In genomic region chr10:21678811-21679451, GRCm38 (mm10) we compare ENCODE assay signal across 10 mouse cellular contexts.
A peak's percentile ranks its signal among the peaks of the same experiment; 100 is the strongest.
DNase-seq lines count a peak whose midpoint lies in the region; ATAC-seq lines count a peak whose summit lies in the region.
"Had no signal": no experiment of that assay in that cellular context is flagged by ENCODE, and none has a peak within 500 bp of the region (broad histone marks: within the 10 kb centered on the region; RNA-seq: fewer than 3 reads in every experiment).

No protein-coding gene starts in this region.

- peak; percentile 16 for DNase-seq in ZHBTc4 (ENCODE audit: low read depth, low spot score)
- DNase-seq in adrenal gland, adult 2 months = peak; percentile 93
- peak; percentile 61 to 70 for DNase-seq in kidney, postnatal 36 days
- no peak for DNase-seq in urinary bladder, postnatal 25 days (ENCODE audit: low spot score)

- 0 out of 2 replicates have a peak, but pooled peaks cover 4% of the 10 kb centered on the region for H3K4me1 ChIP-seq in heart, embryonic 16.5 days (ENCODE audit: control insufficient read depth, insufficient read depth, low read length)
- H3K4me1 ChIP-seq: stomach, embryonic 15.5 days had no signal

- H3K9ac ChIP-seq in heart, embryonic 16.5 days (ENCODE audit: low read length) = no peak overlapping the region
- H3K9ac ChIP-seq: embryonic facial prominence, embryonic 12.5 days; stomach, embryonic 15.5 days had no signal

- no peaks in the 10 kb centered on the region for H3K36me3 ChIP-seq in heart, embryonic 16.5 days (ENCODE audit: control insufficient read depth, insufficient read depth)
- H3K36me3 ChIP-seq: embryonic facial prominence, embryonic 12.5 days; stomach, embryonic 15.5 days had no signal

- H3K4me3 ChIP-seq in heart, embryonic 16.5 days (ENCODE audit: low read length) = no peak overlapping the region
- H3K4me3 ChIP-seq: embryonic facial prominence, embryonic 12.5 days; myocyte; stomach, embryonic 15.5 days had no signal

- WGBS in heart, embryonic 16.5 days = 47% methylated on average over 10 of the region's 10 CpGs

- H3K9me3 ChIP-seq in heart, embryonic 16.5 days (replicated peaks; ENCODE audit: control insufficient read depth, low read length) = no peaks in the 10 kb centered on the region; the same call in 1 of the 2 replicates
- H3K9me3 ChIP-seq: embryonic facial prominence, embryonic 12.5 days; stomach, embryonic 15.5 days had no signal

- H3K27ac ChIP-seq in heart, embryonic 16.5 days (ENCODE audit: low read length) = peak overlapping the region; percentile 38
- H3K27ac ChIP-seq: embryonic facial prominence, embryonic 12.5 days; stomach, embryonic 15.5 days had no signal

- peak; percentile 65 for ATAC-seq in heart, embryonic 16.5 days (replicated peaks; ENCODE audit: extremely low read depth, insufficient read depth, low FRiP score)
- ATAC-seq in erythroid progenitor cell, adult 5-6 weeks (replicated peaks; ENCODE audit: low FRiP score, poor library complexity, severe bottlenecking) = no peak
- ATAC-seq in activated CD4-positive, CD25-positive, alpha-beta regulatory T cell, adult 4 months = no peak

- H3K27me3 ChIP-seq in heart, embryonic 16.5 days (ENCODE audit: control insufficient read depth, insufficient read depth, low read length) = no peaks in the 10 kb centered on the region
- H3K27me3 ChIP-seq: embryonic facial prominence, embryonic 12.5 days; stomach, embryonic 15.5 days had no signal

- H3K4me2 ChIP-seq in heart, embryonic 16.5 days (ENCODE audit: low read depth, low read length) = no peak overlapping the region
- H3K4me2 ChIP-seq: embryonic facial prominence, embryonic 12.5 days; stomach, embryonic 15.5 days had no signal
